Mouse (Mus musculus): ENCODE measurements at regions not wholly inside any gene's neighbourhood (a gene's known extent, or its start where the extent isn't known, plus 50 kb on each side); places are given as distances from the start of the nearest gene placed in this dataset.

GRCm38 (mm10) chr13:44451224-44451623, 278.1 kb upstream of the Jarid2 start:
- TF ChIP-seq GATA1 (IDR thresholded peaks at IDR 0.05; ENCODE audit: low read length), result no peak
- TF ChIP-seq TAL1 (IDR thresholded peaks at IDR 0.05; ENCODE audit: low read length), result no peak

Measured in erythroblast, embryonic 14.5 days (primary cell).